Mouse (Mus musculus): ENCODE data around the gene Gm20509. TPM values are rescaled to one million over a fixed set of nuclear protein-coding genes. Genes with fewer than 3 reads are reported as not detected.
"Not testable (repeated sequence)": the region's sequence is repeated elsewhere in the genome, so short reads cannot be mapped to it uniquely, and the experiment has no call there.

The Gm20509 gene
- polyA plus RNA-seq, 1 experiment from 2014 or later, result not detected

GRCm38 (mm10) chr9:73070971-73071659 is 31.2 kb upstream of the Gm20509 start:
- ATAC-seq (ENCODE audit: insufficient read depth) (no peak), DNase-seq (peak; percentile 30)
- 61% methylated on average over 10 of the region's 10 CpGs for WGBS
- no peaks in the 10 kb centered on the region for H3K9me3 ChIP-seq (ENCODE audit: low read depth, low read length)
- peaks cover 8% of the 10 kb centered on the region; the same call in 1 of the 2 replicates for H3K4me1 ChIP-seq (ENCODE audit: insufficient read depth)
- TF ChIP-seq CTCF (IDR thresholded peaks at IDR 0.05; ENCODE audit: low read depth), result peak; percentile 28; the same call in 1 of the 2 replicates
- no peaks in the 10 kb centered on the region for H3K27me3 ChIP-seq (ENCODE audit: insufficient read depth, low read length)
- no peak overlapping the region for H3K4me2 ChIP-seq
- no peak overlapping the region for H3K4me3 ChIP-seq (ENCODE audit: low read depth, low read length)
- no peaks in the 10 kb centered on the region for H3K36me3 ChIP-seq (ENCODE audit: insufficient read depth)
- no peak overlapping the region for H3K27ac ChIP-seq (ENCODE audit: low read depth)
- H3K9ac ChIP-seq, result no peak overlapping the region

GRCm38 (mm10) chr9:73072426-73072825 is 29.8 kb upstream of the Gm20509 start:
- no peaks in the 10 kb centered on the region for H3K9me3 ChIP-seq (ENCODE audit: low read depth, low read length)
- WGBS, result 77% methylated on average over 8 of the region's 8 CpGs
- TF ChIP-seq CTCF (IDR thresholded peaks at IDR 0.05; ENCODE audit: low read depth), result no peak
- H3K4me2 ChIP-seq, result no peak overlapping the region
- no peak for DNase-seq
- H3K27me3 ChIP-seq (ENCODE audit: insufficient read depth, low read length), result no peaks in the 10 kb centered on the region
- ATAC-seq (ENCODE audit: insufficient read depth), result no peak
- peaks cover 8% of the 10 kb centered on the region; the same call in 1 of the 2 replicates for H3K4me1 ChIP-seq (ENCODE audit: insufficient read depth)
- no peaks in the 10 kb centered on the region for H3K36me3 ChIP-seq (ENCODE audit: insufficient read depth)
- no peak overlapping the region for H3K27ac ChIP-seq (ENCODE audit: low read depth)
- H3K9ac ChIP-seq, result no peak overlapping the region
- H3K4me3 ChIP-seq (ENCODE audit: low read depth, low read length), result no peak overlapping the region

- Histone ChIP-seq H3K4me1 (ENCODE audit: insufficient read depth) (peaks cover 4% of the 10 kb centered on the region; the same call in 1 of the 2 replicates), H3K9me3 (ENCODE audit: low read depth, low read length) (no peaks in the 10 kb centered on the region), H3K27ac (ENCODE audit: low read depth) (no peak overlapping the region), H3K27me3 (ENCODE audit: insufficient read depth, low read length) (no peaks in the 10 kb centered on the region), H3K4me3 (ENCODE audit: low read depth, low read length) (no peak overlapping the region), H3K9ac (no peak overlapping the region), H3K36me3 (ENCODE audit: insufficient read depth) (no peaks in the 10 kb centered on the region), H3K4me2 (no peak overlapping the region)
- no peak for DNase-seq
- 88% methylated on average over 5 of the region's 5 CpGs for WGBS
- no peak for ATAC-seq (ENCODE audit: insufficient read depth)
- TF ChIP-seq CTCF (IDR thresholded peaks at IDR 0.05; ENCODE audit: low read depth), result no peak
Observed at GRCm38 (mm10) chr9:73073169-73073568, 29.1 kb upstream of the Gm20509 start.

GRCm38 (mm10) chr9:73079349-73079748 is 22.9 kb upstream of the Gm20509 start:
- not testable (repeated sequence) for H3K27me3 ChIP-seq (ENCODE audit: insufficient read depth, low read length); H3K36me3 ChIP-seq (ENCODE audit: insufficient read depth); DNase-seq; H3K4me1 ChIP-seq (ENCODE audit: insufficient read depth); H3K27ac ChIP-seq (ENCODE audit: low read depth); ATAC-seq (ENCODE audit: insufficient read depth); H3K9me3 ChIP-seq (ENCODE audit: low read depth, low read length); H3K4me2 ChIP-seq; H3K9ac ChIP-seq; H3K4me3 ChIP-seq (ENCODE audit: low read depth, low read length)
- WGBS, result 86% methylated on average over 11 of the region's 12 CpGs

GRCm38 (mm10) chr9:73079801-73080325 is 22.4 kb upstream of the Gm20509 start:
- Histone ChIP-seq H3K4me3 (ENCODE audit: low read depth, low read length) (no peak overlapping the region), H3K36me3 (ENCODE audit: insufficient read depth) (no peaks in the 10 kb centered on the region), H3K4me1 (ENCODE audit: insufficient read depth) (no peaks in the 10 kb centered on the region), H3K27me3 (ENCODE audit: insufficient read depth, low read length) (no peaks in the 10 kb centered on the region), H3K4me2 (no peak overlapping the region), H3K27ac (ENCODE audit: low read depth) (no peak overlapping the region), H3K9ac (no peak overlapping the region), H3K9me3 (ENCODE audit: low read depth, low read length) (no peaks in the 10 kb centered on the region)
- DNase-seq (no peak), ATAC-seq (ENCODE audit: insufficient read depth) (no peak)
- WGBS, result 49% methylated on average over 7 of the region's 7 CpGs
- TF ChIP-seq CTCF (IDR thresholded peaks at IDR 0.05; ENCODE audit: low read depth), result no peak

GRCm38 (mm10) chr9:73082291-73083000 is 19.8 kb upstream of the Gm20509 start:
- H3K4me2 ChIP-seq, result no peak overlapping the region
- H3K9me3 ChIP-seq (ENCODE audit: low read depth, low read length), result no peaks in the 10 kb centered on the region
- TF ChIP-seq CTCF (IDR thresholded peaks at IDR 0.05; ENCODE audit: low read depth), result no peak
- no peaks in the 10 kb centered on the region for H3K36me3 ChIP-seq (ENCODE audit: insufficient read depth)
- no peak overlapping the region for H3K4me3 ChIP-seq (ENCODE audit: low read depth, low read length)
- DNase-seq, result no peak
- no peaks in the 10 kb centered on the region for H3K27me3 ChIP-seq (ENCODE audit: insufficient read depth, low read length)
- 79% methylated on average over 8 of the region's 8 CpGs for WGBS
- no peak overlapping the region for H3K27ac ChIP-seq (ENCODE audit: low read depth)
- ATAC-seq (ENCODE audit: insufficient read depth), result no peak
- no peak overlapping the region for H3K9ac ChIP-seq
- H3K4me1 ChIP-seq (ENCODE audit: insufficient read depth), result no peaks in the 10 kb centered on the region

GRCm38 (mm10) chr9:73083956-73084355 is 18.3 kb upstream of the Gm20509 start:
- DNase-seq (no peak), ATAC-seq (ENCODE audit: insufficient read depth) (no peak)
- 66% methylated on average over 6 of the region's 6 CpGs for WGBS
- no peak for TF ChIP-seq CTCF (IDR thresholded peaks at IDR 0.05; ENCODE audit: low read depth)
- Histone ChIP-seq H3K4me1 (ENCODE audit: insufficient read depth) (no peaks in the 10 kb centered on the region), H3K27ac (ENCODE audit: low read depth) (no peak overlapping the region), H3K9ac (no peak overlapping the region), H3K27me3 (ENCODE audit: insufficient read depth, low read length) (no peaks in the 10 kb centered on the region), H3K4me2 (no peak overlapping the region), H3K4me3 (ENCODE audit: low read depth, low read length) (no peak overlapping the region), H3K9me3 (ENCODE audit: low read depth, low read length) (no peaks in the 10 kb centered on the region), H3K36me3 (ENCODE audit: insufficient read depth) (no peaks in the 10 kb centered on the region)
